Mouse (Mus musculus) forebrain, embryonic 16.5 days (tissue): ENCODE measurements at regions not wholly inside any gene's neighbourhood (a gene's known extent, or its start where the extent isn't known, plus 50 kb on each side); places are given as distances from the start of the nearest gene placed in this dataset.

Experiments
- ATAC-seq: fragments of 200-750 bp; cut with Nextera tagmentation; 2 replicates; pipeline ENCODE4 v1.8.0; 2017; ENCODE audit warnings: mild to moderate bottlenecking, moderate library complexity
- H3K27ac ChIP-seq: fragments of 300-500 bp; sonication (generic); 2 replicates; pipeline ENCODE4 v1.5.1; 2014; ENCODE audit warnings: low read length, control low read depth
- H3K27me3 ChIP-seq: fragments of 300-500 bp; sonication (generic); replicated peaks from 2 replicates; pipeline ENCODE4 v1.6.1; 2014; ENCODE audit warnings: low read length; ENCODE audit not compliant: control insufficient read depth, insufficient read depth
- H3K36me3 ChIP-seq: fragments of 300-500 bp; sonication (generic); 2 replicates; pipeline ENCODE4 v1.6.1; 2014; ENCODE audit not compliant: control insufficient read depth, insufficient read depth
- H3K4me1 ChIP-seq: fragments of 300-500 bp; sonication (generic); replicated peaks from 2 replicates; pipeline ENCODE4 v1.6.1; 2014; ENCODE audit warnings: low read length; ENCODE audit not compliant: control insufficient read depth, insufficient read depth
- H3K4me2 ChIP-seq: fragments of 300-500 bp; sonication (generic); 2 replicates; pipeline ENCODE4 v1.6.1; 2014; ENCODE audit warnings: mild to moderate bottlenecking, low read length, control low read depth
- H3K4me3 ChIP-seq: fragments of 300-500 bp; sonication (generic); replicated peaks from 2 replicates; pipeline ENCODE4 v1.5.1; 2014; ENCODE audit warnings: mild to moderate bottlenecking, low read length, control low read depth
- H3K9ac ChIP-seq: fragments of 300-500 bp; sonication (generic); replicated peaks from 2 replicates; pipeline ENCODE4 v1.6.1; 2014; ENCODE audit warnings: low read depth, low read length, control low read depth
- H3K9me3 ChIP-seq: fragments of 300-500 bp; sonication (generic); 2 replicates; pipeline ENCODE4 v1.6.1; 2016; ENCODE audit warnings: low read length; ENCODE audit not compliant: control insufficient read depth
- WGBS: fragments of 180-500 bp; shearing (Covaris S2); extraction: QIAGEN DNeasy Blood & Tissue Kit; methylation state at CpG from one replicate; pipeline ENCODE4 v1.1.7; 2014; 5-methylcytosine and 5-hydroxymethylcytosine counted together

DNA sequence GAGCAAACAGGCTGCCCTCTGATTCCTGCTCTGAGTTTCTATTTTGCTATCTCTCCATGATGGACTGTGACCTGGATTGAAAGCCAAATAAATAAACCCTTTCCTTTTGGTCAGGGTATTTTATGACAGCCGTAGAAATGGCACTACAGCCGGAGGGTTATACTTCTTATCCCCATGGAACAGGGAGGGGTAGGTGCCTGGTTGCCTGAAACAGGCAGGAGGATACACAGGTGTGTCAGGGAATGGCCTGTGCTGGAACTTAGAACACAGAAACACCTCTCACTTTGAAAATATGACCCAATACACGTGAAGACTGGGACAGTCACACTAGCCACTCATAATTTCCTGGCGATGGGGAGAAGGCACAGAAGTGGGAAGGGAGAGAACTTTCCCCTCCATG is 200.1 kb downstream of the Gm7361 start:
- ATAC-seq: no peak
- Histone ChIP-seq H3K27ac (no peak overlapping the region), H3K36me3 (no peaks in the 10 kb centered on the region), H3K4me3 (no peak overlapping the region), H3K9me3 (no peaks in the 10 kb centered on the region), H3K27me3 (no peaks in the 10 kb centered on the region), H3K9ac (no peak overlapping the region), H3K4me2 (no peak overlapping the region), H3K4me1 (no peaks in the 10 kb centered on the region)
- WGBS: 89% methylated on average over 4 of the region's 4 CpGs

GRCm38 (mm10) chr5:26466666-26467065 is 209.2 kb downstream of the Gm7361 start:
- Histone ChIP-seq H3K36me3 (no peaks in the 10 kb centered on the region), H3K9me3 (no peaks in the 10 kb centered on the region), H3K4me2 (no peak overlapping the region), H3K4me1 (no peaks in the 10 kb centered on the region), H3K4me3 (no peak overlapping the region), H3K9ac (no peak overlapping the region), H3K27ac (no peak overlapping the region), H3K27me3 (no peaks in the 10 kb centered on the region)
- WGBS: 54% methylated on average over 1 of the region's 1 CpGs
- ATAC-seq: no peak

DNA sequence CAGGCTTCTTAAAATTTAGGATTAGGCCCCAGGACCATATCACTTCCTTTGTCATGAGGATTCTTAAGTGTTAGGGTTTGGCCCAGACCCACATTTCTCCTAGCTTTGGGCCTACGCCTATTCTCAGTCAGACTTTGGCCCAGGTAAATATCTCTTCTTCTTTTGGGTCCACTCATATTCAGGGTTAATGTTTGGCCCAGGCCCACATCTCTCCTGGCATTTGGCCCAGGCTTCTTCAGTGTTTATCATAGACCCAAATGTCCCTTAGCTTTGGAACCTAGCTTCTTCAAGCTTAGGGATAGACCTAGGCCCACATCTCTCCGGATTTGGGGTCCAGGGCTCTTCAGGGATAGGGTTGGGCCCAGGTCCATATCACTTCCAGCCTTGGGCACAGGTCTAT is 228.2 kb downstream of the Gm7361 start:
- Histone ChIP-seq H3K36me3 (no peaks in the 10 kb centered on the region), H3K27me3 (no peaks in the 10 kb centered on the region)
- ATAC-seq: no peak

GRCm38 (mm10) chr5:26494003-26494402 is 236.5 kb downstream of the Gm7361 start:
- Histone ChIP-seq H3K9ac (no peak overlapping the region), H3K27me3 (no peaks in the 10 kb centered on the region), H3K36me3 (no peaks in the 10 kb centered on the region), H3K27ac (no peak overlapping the region), H3K4me3 (no peak overlapping the region), H3K4me2 (no peak overlapping the region), H3K4me1 (no peaks in the 10 kb centered on the region), H3K9me3 (no peaks in the 10 kb centered on the region)
- 87% methylated on average over 2 of the region's 2 CpGs for WGBS
- no peak for ATAC-seq

More for the DNA sequence above, 228.2 kb downstream of the Gm7361 start:
- Histone ChIP-seq H3K4me1 (no peaks in the 10 kb centered on the region), H3K4me3 (no peak overlapping the region), H3K9ac (no peak overlapping the region), H3K4me2 (no peak overlapping the region), H3K27ac (no peak overlapping the region), H3K9me3 (no peaks in the 10 kb centered on the region)
- WGBS: 93% methylated on average over 2 of the region's 2 CpGs

DNA sequence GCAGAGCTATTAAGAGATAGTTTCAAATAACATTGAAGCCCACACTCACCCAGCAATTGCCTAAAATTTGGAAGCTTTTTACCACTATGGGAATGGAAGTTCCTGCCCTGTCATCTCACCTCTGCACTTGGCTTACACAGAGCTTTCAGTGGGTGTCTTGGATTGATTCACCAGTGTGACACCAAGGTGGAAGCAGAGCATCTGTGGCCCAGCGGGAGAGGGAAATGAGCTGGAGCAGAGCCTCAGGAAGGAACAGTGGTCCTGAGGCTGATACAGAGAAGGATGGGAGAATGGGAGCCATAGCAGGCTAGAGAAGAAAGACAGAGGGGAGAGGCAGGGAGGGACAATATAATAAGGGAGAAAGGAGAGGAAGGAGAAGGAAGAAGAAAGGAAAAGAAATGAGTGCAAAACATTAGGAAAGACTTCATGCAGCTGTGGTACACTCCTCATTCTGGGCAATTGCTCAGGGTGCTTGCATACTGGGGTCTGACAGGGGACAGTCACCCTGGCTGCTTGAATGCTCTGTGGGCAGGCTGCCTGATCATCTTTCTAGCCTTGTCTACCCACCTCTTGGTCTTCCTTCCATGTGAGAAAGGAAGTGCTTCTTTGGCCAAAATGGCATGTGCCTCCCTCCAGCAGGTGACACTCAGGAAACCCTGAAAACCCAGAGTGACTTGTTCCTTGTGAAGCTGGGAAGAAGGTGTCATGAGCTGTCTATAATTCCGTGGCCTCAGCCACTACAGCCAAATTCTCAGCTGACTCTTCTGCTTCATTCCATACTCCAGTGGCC is 240.3 kb downstream of the Gm7361 start:
- H3K4me1 ChIP-seq: no peaks in the 10 kb centered on the region
- H3K9ac ChIP-seq: no peak overlapping the region
- H3K4me3 ChIP-seq: no peak overlapping the region
- H3K27ac ChIP-seq: no peak overlapping the region
- no peaks in the 10 kb centered on the region for H3K36me3 ChIP-seq
- ATAC-seq: no peak
- no peaks in the 10 kb centered on the region for H3K27me3 ChIP-seq
- no peak overlapping the region for H3K4me2 ChIP-seq
- 67% methylated on average over 2 of the region's 2 CpGs for WGBS
- H3K9me3 ChIP-seq: no peaks in the 10 kb centered on the region

GRCm38 (mm10) chr5:26509525-26510168 is 252.2 kb downstream of the Gm7361 start:
- H3K4me2 ChIP-seq: no peak overlapping the region
- 63% methylated on average over 1 of the region's 1 CpGs for WGBS
- H3K9ac ChIP-seq: no peak overlapping the region
- no peaks in the 10 kb centered on the region for H3K4me1 ChIP-seq
- no peaks in the 10 kb centered on the region for H3K9me3 ChIP-seq
- H3K27ac ChIP-seq: no peak overlapping the region
- H3K27me3 ChIP-seq: no peaks in the 10 kb centered on the region
- ATAC-seq: no peak
- no peak overlapping the region for H3K4me3 ChIP-seq
- no peaks in the 10 kb centered on the region for H3K36me3 ChIP-seq

- H3K27me3 ChIP-seq: no peaks in the 10 kb centered on the region
- H3K4me2 ChIP-seq: no peak overlapping the region
- H3K4me3 ChIP-seq: no peak overlapping the region
- H3K4me1 ChIP-seq: no peaks in the 10 kb centered on the region
- 37% methylated on average over 5 of the region's 5 CpGs for WGBS
- H3K9me3 ChIP-seq: no peaks in the 10 kb centered on the region
- H3K9ac ChIP-seq: no peak overlapping the region
- no peak overlapping the region for H3K27ac ChIP-seq
- no peaks in the 10 kb centered on the region for H3K36me3 ChIP-seq
- ATAC-seq: no peak
Measured at GRCm38 (mm10) chr5:26513039-26513955, 255.8 kb downstream of the Gm7361 start.

- H3K4me2 ChIP-seq: no peak overlapping the region
- 27% methylated on average over 6 of the region's 6 CpGs for WGBS
- no peaks in the 10 kb centered on the region for H3K36me3 ChIP-seq
- H3K27me3 ChIP-seq: no peaks in the 10 kb centered on the region
- H3K4me3 ChIP-seq: no peak overlapping the region
- no peak overlapping the region for H3K9ac ChIP-seq
- H3K27ac ChIP-seq: no peak overlapping the region
- ATAC-seq: no peak
- H3K4me1 ChIP-seq: no peaks in the 10 kb centered on the region
- no peaks in the 10 kb centered on the region for H3K9me3 ChIP-seq
Measured at GRCm38 (mm10) chr5:26535556-26535955, 278.1 kb downstream of the Gm7361 start.

DNA sequence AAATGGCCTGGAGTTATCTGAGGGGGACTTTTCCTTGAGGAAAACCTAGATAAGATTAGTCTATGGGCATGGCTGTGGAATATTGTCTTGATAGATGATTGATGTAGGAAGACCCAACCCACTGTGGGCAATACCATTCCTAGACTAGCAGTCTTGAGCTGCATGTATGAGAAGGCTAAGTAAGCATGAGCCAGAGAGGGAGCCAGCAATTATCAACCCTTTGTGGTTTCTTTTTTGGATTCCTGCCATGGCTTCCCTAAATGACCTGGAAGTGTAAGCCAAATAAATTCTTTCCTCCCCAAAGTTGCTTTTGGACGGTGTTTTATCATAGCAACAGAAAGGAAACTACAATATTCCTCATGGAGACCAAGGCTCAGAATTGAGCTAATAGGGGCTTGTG is 253.7 kb upstream of the Dpp6 start:
- H3K9me3 ChIP-seq: no peaks in the 10 kb centered on the region
- H3K27me3 ChIP-seq: no peaks in the 10 kb centered on the region
- 52% methylated on average over 1 of the region's 1 CpGs for WGBS

More for the DNA sequence above, 253.7 kb upstream of the Dpp6 start:
- ATAC-seq: no peak
- H3K9ac ChIP-seq: no peak overlapping the region
- H3K4me1 ChIP-seq: no peaks in the 10 kb centered on the region
- H3K4me2 ChIP-seq: no peak overlapping the region
- no peaks in the 10 kb centered on the region for H3K36me3 ChIP-seq
- no peak overlapping the region for H3K4me3 ChIP-seq
- H3K27ac ChIP-seq: no peak overlapping the region
